Mouse (Mus musculus) gastrocnemius, adult 18-20 months (tissue): ENCODE measurements around the gene Iqcf5. TPM values are rescaled to one million over a fixed set of nuclear protein-coding genes. Genes with fewer than 3 reads are reported as not detected.
"Not testable (repeated sequence)": the region's sequence is repeated elsewhere in the genome, so short reads cannot be mapped to it uniquely, and the experiment has no call there.

Source experiments
- DNase-seq: peaks from one replicate; pipeline ENCODE4 v3.0.0; 2021; ENCODE audit warnings: low spot score
- total RNA-seq, 2 experiments: library from RNA; stranded (reverse); gene quantifications; 2 replicates each; pipeline ENCODE4 v1.2.3; 2021

The Iqcf5 gene
- total RNA-seq, 2 experiments from 2014 or later: not detected

GRCm38 (mm10) chr9:106481075-106481474 lies 33.3 kb upstream of the Iqcf5 start:
- DNase-seq: no peak

- no peak for DNase-seq
Observed at GRCm38 (mm10) chr9:106481676-106482075, 32.7 kb upstream of the Iqcf5 start.

GRCm38 (mm10) chr9:106482578-106483115 lies 31.7 kb upstream of the Iqcf5 start:
- no peak for DNase-seq

- DNase-seq: no peak
Observed at GRCm38 (mm10) chr9:106483136-106483535, 31.2 kb upstream of the Iqcf5 start.

GRCm38 (mm10) chr9:106483606-106484005 lies 30.8 kb upstream of the Iqcf5 start:
- no peak for DNase-seq

GRCm38 (mm10) chr9:106485076-106485475 lies 29.3 kb upstream of the Iqcf5 start:
- DNase-seq: no peak

- not testable (repeated sequence) for DNase-seq
Observed at GRCm38 (mm10) chr9:106487602-106488001, 26.8 kb upstream of the Iqcf5 start.

- DNase-seq: no peak
Observed at GRCm38 (mm10) chr9:106499667-106500066, 14.7 kb upstream of the Iqcf5 start, which contains the start of gene Iqcf1. Gene Iqcf1, plus strand, starts transcription at chr9:106499967.

GRCm38 (mm10) chr9:106501846-106502245 lies 12.5 kb upstream of the Iqcf5 start:
- DNase-seq: no peak

- DNase-seq: no peak
Observed at GRCm38 (mm10) chr9:106504246-106504645, 10.1 kb upstream of the Iqcf5 start.

GRCm38 (mm10) chr9:106509356-106509755 lies 5.0 kb upstream of the Iqcf5 start:
- no peak for DNase-seq

GRCm38 (mm10) chr9:106512729-106513450 lies 1.5 kb upstream of the Iqcf5 start:
- no peak for DNase-seq

GRCm38 (mm10) chr9:106513566-106513965 lies 807 bp upstream of the Iqcf5 start:
- DNase-seq: no peak

- DNase-seq: no peak
Observed at GRCm38 (mm10) chr9:106519433-106519832, 5.1 kb downstream of the Iqcf5 start.

GRCm38 (mm10) chr9:106519909-106520308 lies 5.5 kb downstream of the Iqcf5 start:
- no peak for DNase-seq

GRCm38 (mm10) chr9:106531833-106532232 lies 17.5 kb downstream of the Iqcf5 start:
- no peak for DNase-seq

- DNase-seq: no peak
Observed at GRCm38 (mm10) chr9:106534296-106534695, 19.9 kb downstream of the Iqcf5 start.

GRCm38 (mm10) chr9:106534975-106535374 lies 20.6 kb downstream of the Iqcf5 start:
- DNase-seq: no peak

- no peak for DNase-seq
Observed at GRCm38 (mm10) chr9:106561531-106561930, 47.2 kb downstream of the Iqcf5 start, which contains the start of gene Iqcf3. Gene Iqcf3, minus strand, starts transcription at chr9:106561631.

- DNase-seq: no peak
Observed at GRCm38 (mm10) chr9:106562291-106562690, 47.9 kb downstream of the Iqcf5 start.

GRCm38 (mm10) chr9:106564025-106564424 lies 49.7 kb downstream of the Iqcf5 start:
- DNase-seq: no peak
